Mouse (Mus musculus): ENCODE measurements around the gene Zfp583.

GRCm38 (mm10) chr7:6286921-6287531 lies 44.1 kb downstream of the Zfp583 start:
- TF ChIP-seq GATA1 (IDR thresholded peaks at IDR 0.05; ENCODE audit: borderline replicate concordance, low read length): no peak
- no peak for TF ChIP-seq FLI1 (IDR thresholded peaks at IDR 0.05; ENCODE audit: low read length)

All from megakaryocyte, embryonic 14.5 days (primary cell).